Mouse (Mus musculus): ENCODE results near the gene Arhgdib. TPM values are rescaled to one million over a fixed set of nuclear protein-coding genes. Genes with fewer than 3 reads are reported as not detected.

Gene Arhgdib
- polyA plus RNA-seq, 1 experiment, result 90.2 TPM

DNA sequence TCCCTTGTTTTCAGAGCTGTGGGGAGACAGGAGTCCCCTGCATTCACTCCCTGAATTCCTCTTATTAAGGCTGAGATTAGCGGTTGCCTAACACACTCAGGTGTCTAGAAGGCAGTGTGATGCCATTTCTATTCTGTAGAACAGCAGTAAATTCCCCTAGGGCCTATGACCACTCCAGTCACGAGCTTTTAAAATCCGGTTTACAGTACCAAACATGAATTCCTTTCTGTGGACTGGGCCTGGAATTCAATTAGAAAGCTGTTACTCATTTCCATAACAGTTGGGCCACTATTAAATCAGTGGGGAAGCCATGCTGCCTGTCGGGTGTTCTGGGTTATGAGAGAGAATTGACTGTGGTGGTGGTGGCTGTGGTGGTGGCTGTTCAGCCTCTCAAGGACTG, 6.0 kb upstream of the Arhgdib start:
- no peaks in the 10 kb centered on the region for H3K27me3 ChIP-seq (ENCODE audit: control insufficient read depth, insufficient read depth, insufficient read length)
- H3K4me2 ChIP-seq (ENCODE audit: low read depth), result no peak overlapping the region
- TF ChIP-seq REST (IDR thresholded peaks at IDR 0.05; ENCODE audit: insufficient read depth, insufficient read length), result no peak
- no peak for TF ChIP-seq TCF12 (IDR thresholded peaks at IDR 0.05; ENCODE audit: insufficient read depth, poor library complexity, severe bottlenecking)
- TF ChIP-seq TCF3 (IDR thresholded peaks at IDR 0.05; ENCODE audit: insufficient read length, low read depth), result no peak
- TF ChIP-seq MYOD1 (IDR thresholded peaks at IDR 0.05; ENCODE audit: control insufficient read depth in 1 of 3, insufficient read length in 2 of 3, low read depth in 2 of 3), result no peak
- TF ChIP-seq CEBPB (IDR thresholded peaks at IDR 0.05; ENCODE audit: insufficient read depth, poor library complexity, severe bottlenecking), result no peak
- no peak for TF ChIP-seq USF1 (IDR thresholded peaks at IDR 0.05; ENCODE audit: low read depth)
- TF ChIP-seq POLR2AphosphoS2 (IDR thresholded peaks at IDR 0.05; ENCODE audit: insufficient read length, low read depth), result no peak
- no peak for TF ChIP-seq SRF (IDR thresholded peaks at IDR 0.05; ENCODE audit: control insufficient read depth, insufficient read length, low read depth)
- TF ChIP-seq MAX (IDR thresholded peaks at IDR 0.05; ENCODE audit: low read depth), result no peak
- no peak for TF ChIP-seq MYOG (IDR thresholded peaks at IDR 0.05; ENCODE audit: control insufficient read depth in 1 of 3, insufficient read depth in 1 of 3, insufficient read length in 2 of 3, low read depth in 2 of 3)
- TF ChIP-seq POLR2A (IDR thresholded peaks at IDR 0.05; ENCODE audit: insufficient read length, low read depth), result no peak
- no peak for TF ChIP-seq E2F4 (IDR thresholded peaks at IDR 0.05; ENCODE audit: insufficient read depth)
- H3ac ChIP-seq (ENCODE audit: control insufficient read depth, insufficient read length), result no peak overlapping the region
- no peaks in the 10 kb centered on the region for H3K36me3 ChIP-seq (ENCODE audit: control insufficient read depth, insufficient read depth)
- H3K4me3 ChIP-seq, result no peak overlapping the region
- H3K79me2 ChIP-seq (ENCODE audit: control insufficient read depth, insufficient read depth), result no peaks in the 10 kb centered on the region

DNA sequence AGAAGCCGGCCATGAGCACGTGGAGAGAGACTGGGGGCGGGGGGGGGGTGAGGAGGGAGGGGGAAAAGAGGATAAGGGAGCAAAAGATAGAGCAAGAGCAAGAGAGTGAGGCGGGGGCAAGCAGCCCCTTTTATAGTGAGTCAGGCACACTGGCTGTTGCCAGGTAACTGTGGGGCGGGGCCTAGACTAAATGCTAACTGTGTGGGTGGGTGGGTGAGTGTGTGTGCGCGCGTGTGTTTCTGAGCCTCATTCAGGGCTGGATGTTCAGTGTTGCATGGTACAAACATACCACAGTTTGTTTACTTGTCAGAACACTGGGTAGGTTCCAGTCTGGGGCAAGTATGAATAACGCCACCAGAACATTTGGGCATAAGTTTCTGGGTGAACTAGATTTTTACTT, 5.2 kb upstream of the Arhgdib start:
- no peak overlapping the region for H3ac ChIP-seq (ENCODE audit: control insufficient read depth, insufficient read length)
- H3K4me2 ChIP-seq (ENCODE audit: low read depth), result no peak overlapping the region
- H3K4me3 ChIP-seq, result no peak overlapping the region
- no peaks in the 10 kb centered on the region for H3K79me2 ChIP-seq (ENCODE audit: control insufficient read depth, insufficient read depth)
- no peaks in the 10 kb centered on the region for H3K27me3 ChIP-seq (ENCODE audit: control insufficient read depth, insufficient read depth, insufficient read length)
- TF ChIP-seq E2F4 (IDR thresholded peaks at IDR 0.05; ENCODE audit: insufficient read depth) (no peak), MYOG (IDR thresholded peaks at IDR 0.05; ENCODE audit: control insufficient read depth in 1 of 3, insufficient read depth in 1 of 3, insufficient read length in 2 of 3, low read depth in 2 of 3) (no peak), SRF (IDR thresholded peaks at IDR 0.05; ENCODE audit: control insufficient read depth, insufficient read length, low read depth) (no peak), POLR2AphosphoS2 (IDR thresholded peaks at IDR 0.05; ENCODE audit: insufficient read length, low read depth) (no peak), CEBPB (IDR thresholded peaks at IDR 0.05; ENCODE audit: insufficient read depth, poor library complexity, severe bottlenecking) (no peak), USF1 (IDR thresholded peaks at IDR 0.05; ENCODE audit: low read depth) (no peak), MYOD1 (IDR thresholded peaks at IDR 0.05; ENCODE audit: control insufficient read depth in 1 of 3, insufficient read length in 2 of 3, low read depth in 2 of 3) (no peak), TCF12 (IDR thresholded peaks at IDR 0.05; ENCODE audit: insufficient read depth, poor library complexity, severe bottlenecking) (no peak), TCF3 (IDR thresholded peaks at IDR 0.05; ENCODE audit: insufficient read length, low read depth) (no peak), REST (IDR thresholded peaks at IDR 0.05; ENCODE audit: insufficient read depth, insufficient read length) (no peak), POLR2A (IDR thresholded peaks at IDR 0.05; ENCODE audit: insufficient read length, low read depth) (no peak), MAX (IDR thresholded peaks at IDR 0.05; ENCODE audit: low read depth) (no peak)
- H3K36me3 ChIP-seq (ENCODE audit: control insufficient read depth, insufficient read depth), result no peaks in the 10 kb centered on the region

DNA sequence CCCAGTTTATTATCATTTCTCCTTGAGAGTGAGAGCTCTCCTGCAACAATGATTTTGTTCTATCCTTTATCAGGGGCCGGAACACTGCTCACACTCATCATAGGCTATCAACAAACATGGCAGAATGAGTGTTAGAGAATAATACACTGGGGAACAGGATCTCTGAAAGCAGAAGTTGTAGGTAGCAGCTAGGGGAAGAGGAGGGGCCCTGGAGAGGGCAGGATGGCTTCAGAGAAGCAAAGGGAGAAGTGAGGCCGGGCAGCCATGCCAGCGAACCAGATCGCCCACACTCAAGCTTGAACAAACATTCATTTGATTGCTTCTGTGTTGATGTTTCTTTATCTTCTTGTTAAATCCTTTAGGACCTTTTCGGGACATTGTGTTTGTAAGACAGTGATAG, 4.5 kb upstream of the Arhgdib start:
- Histone ChIP-seq H3K36me3 (ENCODE audit: control insufficient read depth, insufficient read depth) (no peaks in the 10 kb centered on the region), H3K79me2 (ENCODE audit: control insufficient read depth, insufficient read depth) (no peaks in the 10 kb centered on the region), H3K4me3 (no peak overlapping the region), H3K27me3 (ENCODE audit: control insufficient read depth, insufficient read depth, insufficient read length) (no peaks in the 10 kb centered on the region), H3K4me2 (ENCODE audit: low read depth) (no peak overlapping the region), H3ac (ENCODE audit: control insufficient read depth, insufficient read length) (no peak overlapping the region)
- TF ChIP-seq MYOG (IDR thresholded peaks at IDR 0.05; ENCODE audit: control insufficient read depth in 1 of 3, insufficient read depth in 1 of 3, insufficient read length in 2 of 3, low read depth in 2 of 3) (no peak), POLR2AphosphoS2 (IDR thresholded peaks at IDR 0.05; ENCODE audit: insufficient read length, low read depth) (no peak), MAX (IDR thresholded peaks at IDR 0.05; ENCODE audit: low read depth) (no peak), USF1 (IDR thresholded peaks at IDR 0.05; ENCODE audit: low read depth) (no peak), REST (IDR thresholded peaks at IDR 0.05; ENCODE audit: insufficient read depth, insufficient read length) (no peak), SRF (IDR thresholded peaks at IDR 0.05; ENCODE audit: control insufficient read depth, insufficient read length, low read depth) (no peak), POLR2A (IDR thresholded peaks at IDR 0.05; ENCODE audit: insufficient read length, low read depth) (no peak), MYOD1 (IDR thresholded peaks at IDR 0.05; ENCODE audit: control insufficient read depth in 1 of 3, insufficient read length in 2 of 3, low read depth in 2 of 3) (no peak), CEBPB (IDR thresholded peaks at IDR 0.05; ENCODE audit: insufficient read depth, poor library complexity, severe bottlenecking) (no peak), E2F4 (IDR thresholded peaks at IDR 0.05; ENCODE audit: insufficient read depth) (no peak), TCF12 (IDR thresholded peaks at IDR 0.05; ENCODE audit: insufficient read depth, poor library complexity, severe bottlenecking) (no peak), TCF3 (IDR thresholded peaks at IDR 0.05; ENCODE audit: insufficient read length, low read depth) (no peak)

DNA sequence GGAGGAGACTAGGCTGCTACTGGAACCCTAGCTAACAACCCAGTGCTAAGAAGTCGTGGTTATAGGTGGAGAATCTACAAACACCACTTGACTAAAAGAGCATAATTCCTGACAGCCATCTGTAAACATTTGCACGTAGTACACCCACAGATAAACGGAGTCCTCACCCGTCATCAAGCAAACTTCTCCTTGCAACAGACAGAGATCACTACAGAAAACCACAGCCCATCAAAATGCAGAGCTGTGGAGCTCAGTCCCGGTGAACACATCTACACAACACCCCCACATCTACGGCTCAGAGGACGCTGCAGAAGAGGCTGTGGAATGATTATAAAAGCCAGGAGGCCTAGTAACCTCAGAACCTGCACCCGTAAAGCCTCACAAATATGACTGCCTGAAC, 2.8 kb upstream of the Arhgdib start:
- Histone ChIP-seq H3K4me3 (no peak overlapping the region), H3K79me2 (ENCODE audit: control insufficient read depth, insufficient read depth) (no peaks in the 10 kb centered on the region), H3ac (ENCODE audit: control insufficient read depth, insufficient read length) (no peak overlapping the region), H3K27me3 (ENCODE audit: control insufficient read depth, insufficient read depth, insufficient read length) (no peaks in the 10 kb centered on the region), H3K4me2 (ENCODE audit: low read depth) (no peak overlapping the region), H3K36me3 (ENCODE audit: control insufficient read depth, insufficient read depth) (no peaks in the 10 kb centered on the region)
- TF ChIP-seq E2F4 (IDR thresholded peaks at IDR 0.05; ENCODE audit: insufficient read depth) (no peak), SRF (IDR thresholded peaks at IDR 0.05; ENCODE audit: control insufficient read depth, insufficient read length, low read depth) (no peak), USF1 (IDR thresholded peaks at IDR 0.05; ENCODE audit: low read depth) (no peak), POLR2A (IDR thresholded peaks at IDR 0.05; ENCODE audit: insufficient read length, low read depth) (no peak)

DNA sequence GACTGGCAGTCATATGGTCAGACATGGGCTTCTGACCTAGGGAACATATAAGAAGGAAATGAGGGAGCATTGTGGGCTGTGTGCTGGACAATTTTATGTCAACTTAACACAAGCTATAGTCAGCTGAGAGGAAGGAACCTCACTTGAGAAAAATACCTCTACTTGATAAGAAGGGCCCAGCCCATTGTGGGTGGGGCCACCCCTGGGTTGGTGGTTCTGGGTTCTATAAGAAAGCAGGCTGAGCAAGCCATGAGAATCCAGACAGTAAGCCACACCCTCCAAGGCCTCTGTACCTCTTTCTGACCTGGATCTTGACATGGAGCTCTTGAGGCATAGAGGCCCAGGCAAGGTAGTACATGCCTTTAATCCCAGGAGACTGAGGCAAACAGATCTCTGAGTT, 1.7 kb upstream of the Arhgdib start:
- Histone ChIP-seq H3K4me2 (ENCODE audit: low read depth) (no peak overlapping the region), H3K4me3 (no peak overlapping the region), H3K79me2 (ENCODE audit: control insufficient read depth, insufficient read depth) (no peaks in the 10 kb centered on the region), H3K36me3 (ENCODE audit: control insufficient read depth, insufficient read depth) (no peaks in the 10 kb centered on the region), H3ac (ENCODE audit: control insufficient read depth, insufficient read length) (no peak overlapping the region), H3K27me3 (ENCODE audit: control insufficient read depth, insufficient read depth, insufficient read length) (no peaks in the 10 kb centered on the region)
- no peak for TF ChIP-seq POLR2A (IDR thresholded peaks at IDR 0.05; ENCODE audit: insufficient read length, low read depth)
- no peak for TF ChIP-seq MYOG (IDR thresholded peaks at IDR 0.05; ENCODE audit: control insufficient read depth in 1 of 3, insufficient read depth in 1 of 3, insufficient read length in 2 of 3, low read depth in 2 of 3)
- TF ChIP-seq TCF3 (IDR thresholded peaks at IDR 0.05; ENCODE audit: insufficient read length, low read depth), result no peak
- TF ChIP-seq REST (IDR thresholded peaks at IDR 0.05; ENCODE audit: insufficient read depth, insufficient read length), result no peak
- TF ChIP-seq POLR2AphosphoS2 (IDR thresholded peaks at IDR 0.05; ENCODE audit: insufficient read length, low read depth), result no peak
- no peak for TF ChIP-seq USF1 (IDR thresholded peaks at IDR 0.05; ENCODE audit: low read depth)
- TF ChIP-seq CEBPB (IDR thresholded peaks at IDR 0.05; ENCODE audit: insufficient read depth, poor library complexity, severe bottlenecking), result no peak
- no peak for TF ChIP-seq TCF12 (IDR thresholded peaks at IDR 0.05; ENCODE audit: insufficient read depth, poor library complexity, severe bottlenecking)
